Mouse (Mus musculus) spleen, postnatal 14 days (tissue): ENCODE measurements around the gene Lingo2.

ENCODE experiments used
- DNase-seq, 2 experiments: peaks; one replicate each; pipeline ENCODE4 v3.0.0; 2021 to 2022; ENCODE audit warnings: low spot score in 2 of 2

Gene Lingo2

GRCm38 (mm10) chr4:36951150-36951954 lies at the start of gene Lingo2:
Lingo2 (minus strand) TSS chr4:36951747.
- no peak for DNase-seq

- DNase-seq = no peak
Observed at GRCm38 (mm10) chr4:36973358-36973757, 21.8 kb upstream of the Lingo2 start.

- no peak for DNase-seq
Observed at GRCm38 (mm10) chr4:36952431-36953429, 1.2 kb upstream of the Lingo2 start.

- no peak for DNase-seq
Observed at GRCm38 (mm10) chr4:36951955-36952215, 338 bp upstream of the Lingo2 start.

- no peak for DNase-seq
Observed at GRCm38 (mm10) chr4:36950790-36951149, 777 bp downstream of the Lingo2 start.

GRCm38 (mm10) chr4:36950021-36950751 lies 1.4 kb downstream of the Lingo2 start:
- no peak for DNase-seq

GRCm38 (mm10) chr4:36890810-36891209 lies 60.7 kb downstream of the Lingo2 start:
- DNase-seq = no peak

- DNase-seq = no peak
Observed at GRCm38 (mm10) chr4:36890365-36890764, 61.2 kb downstream of the Lingo2 start.

GRCm38 (mm10) chr4:36874781-36875180 lies 76.8 kb downstream of the Lingo2 start:
- no peak for DNase-seq

- DNase-seq = no peak
Observed at GRCm38 (mm10) chr4:36824982-36825381, 126.6 kb downstream of the Lingo2 start.

- no peak for DNase-seq
Observed at GRCm38 (mm10) chr4:36821914-36822313, 129.6 kb downstream of the Lingo2 start.

- DNase-seq = no peak
Observed at GRCm38 (mm10) chr4:36775088-36775487, 176.5 kb downstream of the Lingo2 start.

- no peak for DNase-seq
Observed at GRCm38 (mm10) chr4:36730691-36731090, 220.9 kb downstream of the Lingo2 start.

- DNase-seq = no peak
Observed at GRCm38 (mm10) chr4:36716411-36716810, 235.1 kb downstream of the Lingo2 start.

GRCm38 (mm10) chr4:36698888-36699287 lies 252.7 kb downstream of the Lingo2 start:
- no peak for DNase-seq

- DNase-seq = no peak
Observed at GRCm38 (mm10) chr4:36696810-36697209, 254.7 kb downstream of the Lingo2 start.

- no peak for DNase-seq
Observed at GRCm38 (mm10) chr4:36659920-36660319, 291.6 kb downstream of the Lingo2 start.

GRCm38 (mm10) chr4:36647753-36648152 lies 303.8 kb downstream of the Lingo2 start:
- no peak for DNase-seq

GRCm38 (mm10) chr4:36635666-36636065 lies 315.9 kb downstream of the Lingo2 start:
- DNase-seq = no peak

- no peak for DNase-seq
Observed at GRCm38 (mm10) chr4:36576801-36577200, 374.7 kb downstream of the Lingo2 start.

GRCm38 (mm10) chr4:36576256-36576655 lies 375.3 kb downstream of the Lingo2 start:
- DNase-seq = no peak

- no peak for DNase-seq
Observed at GRCm38 (mm10) chr4:36566544-36566943, 385.0 kb downstream of the Lingo2 start.
